Mouse (Mus musculus): Measurements from ENCODE around the gene Wdr13. TPM values are rescaled to one million over a fixed set of nuclear protein-coding genes. Genes with fewer than 3 reads are reported as not detected.

Gene Wdr13
- total RNA-seq (2021), result 10 to 100 TPM; 12.3 TPM
- long read RNA-seq, experiment 1, full-length matches to known transcripts, result 2 of 8 reads
- long read RNA-seq, experiment 1, partial matches to known transcripts, result 1 of 8 reads
- long read RNA-seq, experiment 1, other reads (novel, unspliced or antisense), result 5 of 8 reads
- long read RNA-seq, experiment 2, full-length matches to known transcripts, result 1 of 4 reads
- long read RNA-seq, experiment 2, partial matches to known transcripts, result 0 of 4 reads
- long read RNA-seq, experiment 2, other reads (novel, unspliced or antisense), result 3 of 4 reads

- intact Hi-C loops (cut with DNase I), result no loop called here
- peak; percentile 81 to 83 for DNase-seq
Measured at GRCm38 (mm10) chrX:8132017-8132976, at the start of gene Wdr13. Gene Wdr13, minus strand, starts transcription at chrX:8132892.

- no peak for DNase-seq
- intact Hi-C loops (cut with DNase I), result no loop called here
Measured at GRCm38 (mm10) chrX:8179646-8180045, 47.0 kb upstream of the Wdr13 start.

GRCm38 (mm10) chrX:8178871-8179270 lies 46.2 kb upstream of the Wdr13 start:
- intact Hi-C loops (cut with DNase I), result no loop called here
- no peak for DNase-seq

DNA sequence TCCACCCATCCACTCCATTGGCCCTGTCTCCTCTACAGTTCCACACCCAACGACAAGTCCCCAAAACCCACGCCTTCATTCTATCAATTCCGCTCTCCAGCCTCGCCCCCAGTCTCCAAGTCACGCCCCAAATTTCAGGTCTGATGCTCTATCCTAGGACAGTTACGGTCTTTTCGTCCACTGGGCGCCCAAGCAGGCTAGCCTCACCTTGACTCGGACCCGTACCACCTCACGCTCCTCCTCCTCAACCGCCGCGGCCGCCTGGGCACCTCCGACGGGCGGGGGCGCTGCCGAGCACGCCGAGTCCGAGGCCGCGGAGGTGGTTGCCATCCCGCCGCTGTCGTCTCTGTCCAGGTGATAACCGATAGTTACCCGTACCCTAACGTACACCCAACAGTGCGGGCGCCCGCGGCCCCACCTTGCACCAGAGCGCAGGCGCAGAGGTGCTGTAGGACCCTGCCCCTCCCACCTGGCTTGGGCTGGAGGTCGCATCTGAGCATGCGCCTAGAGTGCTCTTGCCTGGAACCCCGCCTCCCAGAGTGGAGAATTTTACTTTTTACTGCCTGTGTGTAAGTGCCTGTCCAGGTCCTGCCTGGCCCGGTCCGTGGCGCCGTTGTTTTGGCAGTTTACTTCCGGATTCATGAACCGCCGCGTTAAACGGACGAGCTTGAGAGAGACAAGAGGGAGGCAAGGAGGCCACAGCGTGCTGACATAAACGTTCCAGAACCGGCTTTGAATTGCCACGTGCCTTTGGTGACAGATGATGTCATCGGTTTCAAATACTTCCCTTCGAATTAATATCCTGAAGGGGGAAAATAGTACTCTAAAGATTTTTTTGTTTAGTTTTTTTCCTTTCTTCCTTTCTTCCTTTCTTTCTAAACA lies 43.1 kb upstream of the Wdr13 start, which contains the start of gene Tbc1d25:
TSS of gene Tbc1d25 (minus strand) at position 678 of the 882 bp plus-strand sequence.
- peak; percentile 79 to 80 for DNase-seq
- intact Hi-C loops (cut with DNase I), result no loop called here

GRCm38 (mm10) chrX:8175169-8175503 lies 42.4 kb upstream of the Wdr13 start:
- no peak for DNase-seq
- intact Hi-C loops (cut with DNase I), result no loop called here

GRCm38 (mm10) chrX:8167716-8168647 lies 35.3 kb upstream of the Wdr13 start:
- intact Hi-C loops (cut with DNase I), result no loop called here
- no peak for DNase-seq

DNA sequence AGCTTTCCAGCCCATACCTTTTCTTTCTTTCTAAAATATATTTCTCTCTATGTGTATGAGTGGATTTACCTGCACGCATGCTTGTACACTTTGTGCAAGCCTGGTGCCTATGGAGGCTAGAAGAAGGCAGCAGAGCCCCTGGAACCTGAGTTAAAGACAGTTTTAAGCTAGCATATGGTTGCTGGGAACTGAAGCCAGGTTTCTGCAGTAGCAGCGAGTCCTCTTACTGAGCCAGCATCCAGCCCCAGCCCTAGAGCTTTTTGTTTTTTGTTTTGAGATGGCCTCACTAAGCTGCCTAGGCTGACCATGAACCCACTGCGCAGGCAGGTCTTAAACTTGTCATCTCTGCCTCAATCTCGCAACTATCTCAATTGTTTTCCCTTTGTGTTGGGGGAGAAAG lies 31.8 kb upstream of the Wdr13 start:
- intact Hi-C loops (cut with DNase I), result no loop called here
- DNase-seq, result no peak

DNA sequence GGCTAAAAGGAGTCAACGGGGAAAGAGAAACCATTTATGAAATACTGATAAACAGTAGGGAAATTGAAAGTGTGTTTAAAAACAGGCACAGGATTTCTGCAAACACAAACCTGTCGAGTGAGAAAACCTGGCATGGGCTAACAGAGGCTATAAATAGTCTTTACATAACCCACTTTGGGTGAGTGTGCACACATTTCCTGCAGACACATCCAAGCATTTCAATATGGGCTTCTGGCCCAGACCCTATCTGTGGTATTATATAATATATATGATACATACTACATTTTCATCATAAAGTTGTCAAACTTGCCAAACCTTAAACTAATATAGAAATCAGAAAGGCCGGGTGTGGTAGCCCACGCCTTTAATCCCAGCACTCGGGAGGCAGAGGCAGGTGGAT lies 30.4 kb upstream of the Wdr13 start:
- intact Hi-C loops (cut with DNase I), result no loop called here
- DNase-seq, result no peak

DNA sequence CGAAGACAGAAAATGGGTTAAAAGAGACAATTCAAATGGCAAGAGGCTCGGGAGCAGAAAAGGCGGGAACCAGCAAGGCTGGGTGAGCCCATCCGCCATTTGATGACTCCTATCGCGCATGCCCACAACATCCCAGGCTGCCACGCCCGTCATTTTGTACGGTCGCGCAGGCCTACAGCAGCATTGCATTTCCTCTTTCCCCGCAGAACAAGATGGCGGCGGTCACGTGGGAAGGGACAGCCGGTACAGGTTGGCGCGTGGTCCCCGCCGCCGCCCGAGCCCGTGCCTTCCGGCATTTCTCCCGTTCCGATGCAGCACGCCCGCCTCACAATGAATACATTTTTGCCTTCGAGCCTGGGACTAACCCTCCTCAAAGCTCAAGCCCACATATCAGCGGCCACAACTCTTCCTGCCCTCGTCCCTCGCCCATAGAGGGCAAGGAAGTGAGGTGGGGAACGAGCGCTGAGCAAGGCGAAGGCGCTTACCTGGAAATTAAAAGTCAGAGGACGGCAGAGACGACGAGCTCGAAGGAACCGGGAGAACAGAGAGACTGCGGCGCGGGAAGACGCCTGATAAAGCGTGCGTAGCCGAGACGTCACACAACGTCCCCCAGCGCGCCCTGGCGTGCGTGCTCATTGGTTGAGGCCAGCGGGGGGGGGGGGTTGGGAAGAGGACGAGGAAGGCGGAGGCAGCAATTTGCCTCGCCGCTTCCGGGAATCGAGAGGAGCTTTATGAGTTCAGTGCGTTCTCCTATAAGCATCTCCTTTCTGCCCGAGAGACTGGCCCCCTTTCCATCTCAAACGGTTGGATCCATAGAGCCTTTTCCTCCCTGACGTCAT lies 12.7 kb upstream of the Wdr13 start, which contains the start of gene Rbm3:
TSS of gene Rbm3 (minus strand) at position 728 of the 839 bp plus-strand sequence.
- intact Hi-C loops (cut with DNase I), result loop anchor here (10.0 kb wide), 1 partner anchor 99 kb away; no protein-coding TSS in a partner anchor

DNA sequence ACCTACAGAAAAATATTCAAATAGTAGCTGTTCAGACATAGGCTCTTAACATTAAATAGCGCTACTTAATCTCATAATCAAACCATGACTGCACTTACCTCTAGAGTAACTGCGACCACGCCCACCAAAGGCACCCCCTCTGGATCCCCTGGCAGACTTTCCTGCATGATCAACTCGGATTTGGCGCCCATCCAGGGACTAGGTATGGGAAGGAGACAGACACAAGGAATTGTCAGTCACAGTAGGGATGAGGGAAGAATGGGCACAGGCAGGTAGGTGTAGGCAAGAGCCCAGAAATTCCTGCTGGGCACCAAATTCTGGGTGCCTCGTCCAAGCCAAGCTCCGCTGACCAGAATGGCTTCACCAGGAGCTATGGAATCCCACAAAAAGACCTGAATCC lies 11.1 kb upstream of the Wdr13 start:
- intact Hi-C loops (cut with DNase I), result loop anchor here (10.0 kb wide), 1 partner anchor 101 kb away; no protein-coding TSS in a partner anchor

More for the DNA sequence above, 12.7 kb upstream of the Wdr13 start, which contains the start of gene Rbm3:
- peak; percentile 69 to 76 for DNase-seq

GRCm38 (mm10) chrX:8142948-8143347 lies 10.3 kb upstream of the Wdr13 start:
- no peak for DNase-seq
- intact Hi-C loops (cut with DNase I), result loop anchor here (10.0 kb wide), 1 partner anchor 102 kb away; no protein-coding TSS in a partner anchor

More for the DNA sequence above, 11.1 kb upstream of the Wdr13 start:
- no peak for DNase-seq

- intact Hi-C loops (cut with DNase I), result loop anchor here (10.0 kb wide), 1 partner anchor 104 kb away; no protein-coding TSS in a partner anchor
Measured at GRCm38 (mm10) chrX:8141058-8141457, 8.4 kb upstream of the Wdr13 start.

GRCm38 (mm10) chrX:8140446-8140845 lies 7.8 kb upstream of the Wdr13 start:
- no peak for DNase-seq
- intact Hi-C loops (cut with DNase I), result loop anchor here (10.0 kb wide), 1 partner anchor 104 kb away; no protein-coding TSS in a partner anchor

More at GRCm38 (mm10) chrX:8141058-8141457, 8.4 kb upstream of the Wdr13 start:
- DNase-seq, result no peak

- intact Hi-C loops (cut with DNase I), result no loop called here
- DNase-seq, result no peak
Measured at GRCm38 (mm10) chrX:8139480-8139879, 6.8 kb upstream of the Wdr13 start.

DNA sequence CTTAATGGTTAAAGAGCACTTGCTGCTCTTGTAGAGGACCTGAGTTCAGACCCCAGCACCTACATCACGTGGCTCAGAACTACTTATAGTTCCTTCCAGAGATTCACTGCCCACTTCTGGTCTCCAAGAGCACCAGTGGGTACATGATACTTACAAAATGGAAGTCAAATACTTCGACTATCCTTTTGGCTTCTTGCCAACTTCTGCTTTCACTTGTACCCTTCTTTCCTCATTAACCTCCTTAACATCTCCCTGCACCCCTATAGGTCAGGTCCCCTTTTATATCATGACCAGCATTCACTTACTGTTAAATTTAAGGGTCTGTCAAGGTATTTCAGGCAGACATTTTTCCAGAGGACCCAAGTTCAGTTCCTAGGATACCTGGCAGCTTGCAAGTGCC lies 3.2 kb upstream of the Wdr13 start:
- intact Hi-C loops (cut with DNase I), result no loop called here

GRCm38 (mm10) chrX:8131393-8131792 lies 1.3 kb downstream of the Wdr13 start:
- intact Hi-C loops (cut with DNase I), result no loop called here
- no peak for DNase-seq

More for the DNA sequence above, 3.2 kb upstream of the Wdr13 start:
- no peak for DNase-seq

- intact Hi-C loops (cut with DNase I), result no loop called here
- DNase-seq, result no peak
Measured at GRCm38 (mm10) chrX:8125235-8125634, 7.5 kb downstream of the Wdr13 start.
